Mouse (Mus musculus) right cerebral cortex, postnatal 10 days (tissue): ENCODE measurements around the gene Fstl4.

Experiments
- DNase-seq, 2 experiments: peaks; one replicate each; pipeline ENCODE4 v3.0.0; 2021; ENCODE audit warnings: low spot score in 2 of 2

Gene Fstl4

DNA sequence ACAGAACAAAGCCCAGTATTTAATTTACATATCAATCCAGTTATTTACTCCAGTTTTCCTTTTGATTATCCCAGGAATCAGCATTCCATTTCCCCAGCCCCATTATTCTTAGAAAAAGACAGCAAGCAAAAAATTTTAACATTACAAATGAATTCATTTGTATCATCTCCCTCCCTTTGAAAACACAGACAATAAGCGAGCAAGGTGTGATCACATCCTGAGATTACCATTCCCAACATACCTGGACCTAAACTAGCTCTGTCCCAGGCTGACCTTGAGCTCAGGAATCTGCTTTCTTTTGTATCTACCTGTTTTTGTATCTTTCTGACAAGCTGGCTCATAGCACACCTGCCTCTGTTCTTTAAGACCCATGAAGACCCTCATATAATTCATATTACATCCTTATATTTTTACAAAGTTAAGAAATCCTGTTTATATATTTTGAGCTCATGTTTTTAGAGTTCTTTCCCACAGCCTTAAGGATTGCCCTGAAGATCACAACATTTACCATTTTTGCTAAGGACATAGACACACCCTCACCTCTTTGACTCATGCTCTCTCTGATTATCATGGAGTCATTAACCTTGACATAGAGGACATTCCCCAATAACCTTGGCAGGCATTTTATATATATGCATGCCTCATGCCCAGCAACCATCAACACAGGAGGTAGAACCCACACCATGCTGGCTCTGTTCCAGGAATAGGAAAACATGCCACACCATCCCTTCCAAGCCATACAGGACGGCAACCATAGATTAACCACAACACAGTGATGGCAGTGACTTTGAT lies 438.2 kb downstream of the Fstl4 start:
- no peak for DNase-seq

DNA sequence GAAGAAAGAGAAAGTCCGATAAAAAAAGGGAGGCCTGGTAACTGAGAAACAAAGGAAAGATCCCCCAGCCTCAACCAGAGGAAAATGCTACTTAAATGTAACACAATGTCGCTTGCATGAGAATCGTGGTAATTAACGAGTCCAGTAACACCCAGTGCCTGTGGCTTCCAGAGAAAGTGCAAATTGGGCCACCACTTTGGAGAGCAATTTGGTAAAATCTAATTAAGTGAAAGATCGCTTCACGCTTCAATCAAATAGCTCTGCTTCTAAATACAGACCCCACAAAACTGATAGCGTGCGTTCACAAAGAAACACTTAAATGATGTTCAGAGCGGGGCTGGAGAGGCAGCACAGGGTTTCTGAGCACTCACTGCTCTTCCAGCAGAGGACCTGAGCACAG lies 446.4 kb downstream of the Fstl4 start:
- DNase-seq, result no peak

DNA sequence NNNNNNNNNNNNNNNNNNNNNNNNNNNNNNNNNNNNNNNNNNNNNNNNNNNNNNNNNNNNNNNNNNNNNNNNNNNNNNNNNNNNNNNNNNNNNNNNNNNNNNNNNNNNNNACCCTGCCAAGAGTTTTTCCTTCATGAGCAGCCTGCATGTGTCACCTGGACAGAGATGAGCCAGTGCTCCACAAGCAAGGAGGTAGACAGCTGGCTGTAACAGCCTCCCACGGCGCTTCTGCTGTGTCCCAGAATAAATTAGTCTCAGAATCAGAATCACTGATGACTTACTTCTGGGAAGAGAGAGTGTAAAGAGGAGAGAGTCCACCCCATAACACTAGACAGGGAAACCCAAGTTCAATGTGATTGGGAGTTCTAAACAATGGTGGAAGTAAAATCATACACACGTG lies 464.6 kb downstream of the Fstl4 start:
- DNase-seq, result peak; percentile 52 to 70

GRCm38 (mm10) chr11:53231836-53232235 lies 467.4 kb downstream of the Fstl4 start:
- DNase-seq, result no peak

DNA sequence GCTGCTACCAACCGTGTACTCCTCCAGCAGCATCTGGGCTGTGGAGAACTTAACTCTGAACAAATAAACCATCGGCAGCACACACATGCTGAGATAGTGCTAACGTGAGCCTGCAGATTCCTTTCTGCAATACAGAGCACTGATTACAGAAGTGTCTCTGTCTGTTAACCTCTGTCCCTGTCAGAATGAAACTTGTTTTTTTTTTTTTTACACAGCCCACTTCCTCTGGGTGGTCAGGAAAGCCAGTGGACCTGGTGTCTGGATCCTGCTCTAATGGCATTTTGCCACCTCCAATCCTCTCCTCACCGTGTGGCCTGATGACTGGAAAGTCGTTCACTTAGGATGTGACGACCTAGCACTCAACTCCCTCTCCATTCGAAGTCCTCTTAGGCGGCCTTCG lies 469.2 kb downstream of the Fstl4 start:
- no peak for DNase-seq
